Mouse (Mus musculus) liver, adult 10 weeks (tissue): Measurements from ENCODE around the gene Cd28. TPM values are rescaled to one million over a fixed set of nuclear protein-coding genes. Genes with fewer than 3 reads are reported as not detected.

Experiments used
- polyA plus RNA-seq: library from polyadenylated mRNA; stranded (reverse); fragments of 350-450 nt; fragmentation: Illumina TruSeq; extraction: RNeasy Lipid Tissue Mini Kit (QIAGEN cat#74804); gene quantifications from one replicate; pipeline ENCODE4 v1.2.3, GENCODE M21; 2014; ENCODE audit warnings: low read depth, low replicate concordance

Cd28 gene
- 0.37 TPM for polyA plus RNA-seq

GRCm38 (mm10) chr1:60716567-60716966 lies at the start of gene Cd28:
Gene Cd28 (plus strand): TSS chr1:60716800.

Other genes with a start within 250 kb of the Cd28 start
- gene Raph1, start 149.7 kb upstream of the Cd28 start, polyA plus RNA-seq: 44.7 TPM
- gene Ctla4, start 170.2 kb downstream of the Cd28 start, polyA plus RNA-seq: 0.19 TPM